Mouse (Mus musculus) lung, postnatal 0 days (tissue): ENCODE data around the gene Cdc42.

Source experiments
- CTCF ChIP-seq: IDR thresholded peaks from 2 replicates; pipeline ENCODE4 v1.5.1; 2016; ENCODE audit warnings: antibody characterized with exemption, mild to moderate bottlenecking
- EP300 ChIP-seq: IDR thresholded peaks from 2 replicates; pipeline ENCODE4 v1.6.1; 2016; ENCODE audit warnings: antibody characterized with exemption, mild to moderate bottlenecking, control low read depth

- TF ChIP-seq CTCF: no peak
- TF ChIP-seq EP300: no peak
Measured at GRCm38 (mm10) chr4:137314561-137314960, 43.0 kb downstream of the Cdc42 start.
